Mouse (Mus musculus) R1 (cell line): ENCODE measurements around the gene Kcnj5.
A peak's percentile ranks its signal among the peaks of the same experiment; 100 is the strongest.

Experiments used
- DNase-seq: peaks from one replicate; pipeline ENCODE4 v3.0.0-alpha.2; 2018; ENCODE audit warnings: low read depth, low spot score

Kcnj5 gene

GRCm38 (mm10) chr9:32344051-32344450, at the start of gene Kcnj5:
Kcnj5 (minus strand) TSS chr9:32344350.
- no peak for DNase-seq

GRCm38 (mm10) chr9:32392716-32393115, 48.6 kb upstream of the Kcnj5 start:
- DNase-seq, result no peak

- DNase-seq, result no peak
Measured at GRCm38 (mm10) chr9:32391701-32392100, 47.6 kb upstream of the Kcnj5 start.

- no peak for DNase-seq
Measured at GRCm38 (mm10) chr9:32391092-32391491, 46.9 kb upstream of the Kcnj5 start.

GRCm38 (mm10) chr9:32388120-32388519, 44.0 kb upstream of the Kcnj5 start:
- peak; percentile 72 for DNase-seq

GRCm38 (mm10) chr9:32384906-32385305, 40.8 kb upstream of the Kcnj5 start:
- no peak for DNase-seq

- DNase-seq, result no peak
Measured at GRCm38 (mm10) chr9:32376863-32377590, 32.9 kb upstream of the Kcnj5 start.

- DNase-seq, result no peak
Measured at GRCm38 (mm10) chr9:32376031-32376430, 31.9 kb upstream of the Kcnj5 start.

GRCm38 (mm10) chr9:32373656-32374055, 29.5 kb upstream of the Kcnj5 start:
- no peak for DNase-seq

- DNase-seq, result no peak
Measured at GRCm38 (mm10) chr9:32372202-32372601, 28.1 kb upstream of the Kcnj5 start, which contains the start of gene Kcnj1. Kcnj1 (plus strand) TSS chr9:32372493.

GRCm38 (mm10) chr9:32369388-32369787, 25.2 kb upstream of the Kcnj5 start:
- peak; percentile 69 for DNase-seq

GRCm38 (mm10) chr9:32368812-32369211, 24.7 kb upstream of the Kcnj5 start:
- no peak for DNase-seq

GRCm38 (mm10) chr9:32360770-32361169, 16.6 kb upstream of the Kcnj5 start:
- no peak for DNase-seq

- peak; percentile 68 for DNase-seq
Measured at GRCm38 (mm10) chr9:32350332-32350731, 6.2 kb upstream of the Kcnj5 start.

GRCm38 (mm10) chr9:32349344-32349743, 5.2 kb upstream of the Kcnj5 start:
- DNase-seq, result no peak

- DNase-seq, result no peak
Measured at GRCm38 (mm10) chr9:32348096-32348495, 3.9 kb upstream of the Kcnj5 start.

- DNase-seq, result no peak
Measured at GRCm38 (mm10) chr9:32344489-32344888, 339 bp upstream of the Kcnj5 start.

- DNase-seq, result no peak
Measured at GRCm38 (mm10) chr9:32342929-32343328, 1.2 kb downstream of the Kcnj5 start.

- no peak for DNase-seq
Measured at GRCm38 (mm10) chr9:32340831-32341230, 3.3 kb downstream of the Kcnj5 start.

- DNase-seq, result no peak
Measured at GRCm38 (mm10) chr9:32335389-32336150, 8.6 kb downstream of the Kcnj5 start.

GRCm38 (mm10) chr9:32331162-32331561, 13.0 kb downstream of the Kcnj5 start:
- DNase-seq, result no peak

- DNase-seq, result no peak
Measured at GRCm38 (mm10) chr9:32328777-32329176, 15.4 kb downstream of the Kcnj5 start.

- no peak for DNase-seq
Measured at GRCm38 (mm10) chr9:32323610-32324009, 20.5 kb downstream of the Kcnj5 start.
